Mouse (Mus musculus): ENCODE data around the gene Ipo11.
A peak's percentile ranks its signal among the peaks of the same experiment; 100 is the strongest.
"Not testable (repeated sequence)": the region's sequence is repeated elsewhere in the genome, so short reads cannot be mapped to it uniquely, and the experiment has no call there.

Ipo11 gene

GRCm38 (mm10) chr13:106905154-106905553 lies 31.6 kb downstream of the Ipo11 start:
- not testable (repeated sequence) for DNase-seq (ENCODE audit: low read depth in 2 of 2, low spot score in 2 of 2)

- no peak for DNase-seq (ENCODE audit: low read depth in 2 of 2, low spot score in 2 of 2)
Observed at GRCm38 (mm10) chr13:106904637-106905036, 32.1 kb downstream of the Ipo11 start.

- peak in 1 of 2 experiments; percentile 14 for DNase-seq (ENCODE audit: low read depth in 2 of 2, low spot score in 2 of 2)
Observed at GRCm38 (mm10) chr13:106894284-106894683, 42.5 kb downstream of the Ipo11 start.

- no peak for DNase-seq (ENCODE audit: low read depth in 2 of 2, low spot score in 2 of 2)
Observed at GRCm38 (mm10) chr13:106893701-106894100, 43.1 kb downstream of the Ipo11 start.

- no peak for DNase-seq (ENCODE audit: low read depth in 2 of 2, low spot score in 2 of 2)
Observed at GRCm38 (mm10) chr13:106893196-106893595, 43.6 kb downstream of the Ipo11 start.

GRCm38 (mm10) chr13:106887364-106887763 lies 49.4 kb downstream of the Ipo11 start:
- DNase-seq (ENCODE audit: low read depth in 2 of 2, low spot score in 2 of 2) = no peak

GRCm38 (mm10) chr13:106884249-106884648 lies 52.5 kb downstream of the Ipo11 start:
- DNase-seq (ENCODE audit: low read depth in 2 of 2, low spot score in 2 of 2) = no peak

GRCm38 (mm10) chr13:106876278-106876677 lies 60.5 kb downstream of the Ipo11 start:
- no peak for DNase-seq (ENCODE audit: low read depth in 2 of 2, low spot score in 2 of 2)

- DNase-seq (ENCODE audit: low read depth in 2 of 2, low spot score in 2 of 2) = no peak
Observed at GRCm38 (mm10) chr13:106865547-106865946, 71.2 kb downstream of the Ipo11 start.

- no peak for DNase-seq (ENCODE audit: low read depth in 2 of 2, low spot score in 2 of 2)
Observed at GRCm38 (mm10) chr13:106858779-106859178, 78.0 kb downstream of the Ipo11 start.

- DNase-seq (ENCODE audit: low read depth in 2 of 2, low spot score in 2 of 2) = no peak
Observed at GRCm38 (mm10) chr13:106856556-106856955, 80.2 kb downstream of the Ipo11 start.

GRCm38 (mm10) chr13:106847534-106847933 lies 89.2 kb downstream of the Ipo11 start:
- DNase-seq (ENCODE audit: low read depth in 2 of 2, low spot score in 2 of 2) = no peak

GRCm38 (mm10) chr13:106844928-106845327 lies 91.8 kb downstream of the Ipo11 start:
- DNase-seq (ENCODE audit: low read depth in 2 of 2, low spot score in 2 of 2) = no peak

GRCm38 (mm10) chr13:106842542-106842941 lies 94.2 kb downstream of the Ipo11 start:
- DNase-seq (ENCODE audit: low read depth in 2 of 2, low spot score in 2 of 2) = no peak

- DNase-seq (ENCODE audit: low read depth in 2 of 2, low spot score in 2 of 2) = no peak
Observed at GRCm38 (mm10) chr13:106838778-106839177, 98.0 kb downstream of the Ipo11 start.

- no peak for DNase-seq (ENCODE audit: low read depth in 2 of 2, low spot score in 2 of 2)
Observed at GRCm38 (mm10) chr13:106836527-106836879, 100.3 kb downstream of the Ipo11 start.

- DNase-seq (ENCODE audit: low read depth in 2 of 2, low spot score in 2 of 2) = peak; percentile 32 to 49
Observed at GRCm38 (mm10) chr13:106835844-106836526, 100.8 kb downstream of the Ipo11 start.

- DNase-seq (ENCODE audit: low read depth in 2 of 2, low spot score in 2 of 2) = no peak
Observed at GRCm38 (mm10) chr13:106830029-106830428, 106.7 kb downstream of the Ipo11 start.

GRCm38 (mm10) chr13:106829327-106829997 lies 107.3 kb downstream of the Ipo11 start:
- no peak for DNase-seq (ENCODE audit: low read depth in 2 of 2, low spot score in 2 of 2)

- DNase-seq (ENCODE audit: low read depth in 2 of 2, low spot score in 2 of 2) = no peak
Observed at GRCm38 (mm10) chr13:106825618-106826017, 111.1 kb downstream of the Ipo11 start.

GRCm38 (mm10) chr13:106823875-106824191 lies 112.9 kb downstream of the Ipo11 start:
- no peak for DNase-seq (ENCODE audit: low read depth in 2 of 2, low spot score in 2 of 2)

GRCm38 (mm10) chr13:106823121-106823874 lies 113.5 kb downstream of the Ipo11 start:
- DNase-seq (ENCODE audit: low read depth in 2 of 2, low spot score in 2 of 2) = no peak

Measured in CD8-positive naive resting alpha-beta T cell, adult 2 months (primary cell).